Mouse (Mus musculus): ENCODE data around the gene Ube2v1.
"Not testable (repeated sequence)": the region's sequence is repeated elsewhere in the genome, so short reads cannot be mapped to it uniquely, and the experiment has no call there.

Gene Ube2v1

DNA sequence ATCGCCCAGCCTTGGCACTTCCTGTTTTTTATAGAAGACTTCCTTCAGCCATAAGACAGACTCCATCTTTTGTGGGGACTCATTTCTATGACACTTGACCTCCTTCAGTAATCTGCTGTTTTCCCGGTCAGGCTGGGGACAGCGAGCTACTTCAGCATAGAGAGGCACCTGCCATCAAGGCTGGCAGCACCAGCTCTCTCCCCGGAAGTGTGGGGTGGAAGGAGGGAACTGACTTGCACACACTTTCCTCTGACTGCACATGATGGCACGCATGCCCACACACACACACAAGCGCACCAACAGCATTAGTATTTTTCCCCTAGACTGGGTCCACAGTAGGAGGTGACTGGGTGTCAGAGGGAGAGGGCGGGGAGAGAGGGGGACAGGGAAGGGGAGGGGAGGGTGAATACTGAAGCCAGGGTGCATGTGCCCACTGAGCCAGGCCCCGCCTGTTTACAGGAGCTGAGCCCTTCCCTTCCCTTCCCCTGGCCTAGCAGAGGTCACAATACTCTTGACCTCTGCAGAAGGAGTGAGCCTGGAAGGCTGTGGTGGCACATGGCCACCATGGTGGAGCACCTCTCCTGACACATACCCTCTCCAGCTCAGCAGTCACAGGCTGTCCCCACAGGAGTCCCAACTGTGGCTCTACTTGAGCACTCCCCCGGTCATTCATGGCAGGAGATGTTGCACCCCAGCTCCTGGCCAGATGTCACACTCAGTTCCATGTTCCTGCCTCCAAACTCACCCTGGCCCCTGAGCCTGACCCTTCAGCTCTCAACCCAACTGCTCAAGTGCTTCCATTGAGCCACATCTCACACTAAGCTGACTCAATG, 10.4 kb downstream of the Ube2v1 start:
- DNase-seq: no peak

GRCm38 (mm10) chr2:167617472-167617871, 14.4 kb downstream of the Ube2v1 start:
- no peak for DNase-seq

DNA sequence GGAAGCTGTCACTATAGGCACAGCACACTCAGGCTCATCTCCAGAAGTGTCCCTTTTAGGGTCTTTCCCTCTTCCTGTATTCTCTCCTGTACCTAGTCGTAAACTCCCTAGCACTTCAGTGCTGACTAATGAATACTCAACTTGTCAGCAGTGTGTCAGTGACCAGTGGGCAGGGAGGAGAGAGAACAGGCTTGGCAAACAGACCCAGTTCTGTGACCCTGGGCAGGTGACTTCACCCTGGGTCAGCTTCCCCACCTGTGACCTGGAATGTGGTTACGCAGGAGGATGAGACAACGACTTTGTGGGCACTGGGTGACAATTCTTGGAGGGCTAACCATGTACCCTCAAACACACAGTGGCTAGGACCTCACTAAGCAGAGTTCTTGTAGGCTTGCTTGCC, 14.9 kb downstream of the Ube2v1 start:
- no peak for DNase-seq

- not testable (repeated sequence) for DNase-seq
Measured at GRCm38 (mm10) chr2:167613335-167613734, 18.6 kb downstream of the Ube2v1 start.

- DNase-seq: no peak
Measured at GRCm38 (mm10) chr2:167612122-167612521, 19.8 kb downstream of the Ube2v1 start.

GRCm38 (mm10) chr2:167611287-167611686, 20.6 kb downstream of the Ube2v1 start:
- no peak for DNase-seq

GRCm38 (mm10) chr2:167606745-167607123, 25.2 kb downstream of the Ube2v1 start:
- DNase-seq: no peak

DNA sequence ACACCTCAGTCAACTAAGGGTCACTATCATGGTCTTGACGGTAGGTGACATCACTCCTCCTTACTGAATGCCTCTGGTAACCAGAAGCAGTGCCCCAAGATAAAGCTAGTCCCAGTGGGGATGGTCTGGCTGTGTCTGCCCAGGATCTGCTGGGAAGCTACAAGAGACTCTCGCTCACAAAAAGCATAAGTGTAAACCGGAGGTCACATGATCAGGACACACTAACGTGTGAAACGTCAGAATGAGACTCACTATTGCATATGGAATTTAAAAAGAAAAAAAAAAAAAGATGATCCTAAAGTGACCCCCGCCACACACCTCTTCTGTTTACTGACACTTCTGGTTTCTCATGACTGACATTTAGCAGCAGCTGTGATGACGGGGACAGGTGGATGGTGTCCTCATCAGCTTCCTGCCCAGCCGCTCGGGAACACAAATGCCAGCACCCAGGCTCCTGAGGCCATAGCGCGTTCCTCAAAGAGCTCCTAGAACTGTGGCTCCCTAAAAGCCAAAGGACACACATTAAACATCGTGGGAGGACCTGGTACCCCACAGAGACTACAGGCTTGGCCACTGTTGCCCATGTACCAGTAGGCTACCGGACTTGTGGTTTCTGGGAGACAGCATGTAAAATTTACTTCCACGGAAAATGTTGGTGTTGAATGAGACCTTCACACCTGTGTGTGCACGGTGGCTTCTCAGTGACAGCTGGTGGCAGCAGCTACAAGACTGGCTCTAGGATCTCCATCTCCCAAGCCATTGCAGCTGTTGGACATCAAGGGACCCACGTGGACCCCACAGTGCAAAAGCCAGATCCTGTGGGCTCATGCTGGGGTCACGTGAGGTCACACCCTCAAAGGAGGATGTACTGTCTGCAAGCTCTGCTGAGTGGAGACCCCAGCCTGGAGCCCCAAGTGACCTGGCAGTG, 25.8 kb downstream of the Ube2v1 start:
- no peak for DNase-seq

GRCm38 (mm10) chr2:167605178-167605794, 26.6 kb downstream of the Ube2v1 start:
- DNase-seq: peak; percentile 83

- no peak for DNase-seq
Measured at GRCm38 (mm10) chr2:167602978-167603377, 28.9 kb downstream of the Ube2v1 start.

- no peak for DNase-seq
Measured at GRCm38 (mm10) chr2:167602364-167602763, 29.5 kb downstream of the Ube2v1 start.

DNA sequence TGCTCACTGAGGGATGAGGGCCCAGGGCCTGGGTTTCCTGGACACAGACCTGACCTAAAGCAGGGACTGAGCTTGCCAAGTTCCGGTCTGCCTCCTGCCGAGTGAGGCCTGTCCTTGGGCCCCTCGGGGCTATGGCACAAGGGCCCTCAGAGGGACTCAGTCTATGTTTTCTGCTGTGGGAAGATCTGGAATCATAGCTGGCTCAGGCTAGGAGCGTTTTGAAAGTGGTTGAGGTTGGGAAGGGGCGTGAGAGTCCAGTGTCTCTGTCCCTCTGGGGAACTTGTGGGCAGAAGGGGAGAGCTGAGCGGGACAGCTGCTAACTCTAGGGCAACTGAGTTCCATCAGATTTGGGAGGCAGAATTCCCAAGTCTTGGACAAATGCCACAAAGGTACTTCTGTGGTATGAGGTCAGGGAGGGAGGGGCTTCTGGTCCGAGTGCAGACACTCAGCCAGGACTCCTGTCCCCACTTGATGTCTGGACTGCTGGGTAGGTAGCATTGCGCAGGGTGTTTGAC, 31.4 kb downstream of the Ube2v1 start:
- no peak for DNase-seq

- no peak for DNase-seq
Measured at GRCm38 (mm10) chr2:167599917-167600316, 32.0 kb downstream of the Ube2v1 start.

DNA sequence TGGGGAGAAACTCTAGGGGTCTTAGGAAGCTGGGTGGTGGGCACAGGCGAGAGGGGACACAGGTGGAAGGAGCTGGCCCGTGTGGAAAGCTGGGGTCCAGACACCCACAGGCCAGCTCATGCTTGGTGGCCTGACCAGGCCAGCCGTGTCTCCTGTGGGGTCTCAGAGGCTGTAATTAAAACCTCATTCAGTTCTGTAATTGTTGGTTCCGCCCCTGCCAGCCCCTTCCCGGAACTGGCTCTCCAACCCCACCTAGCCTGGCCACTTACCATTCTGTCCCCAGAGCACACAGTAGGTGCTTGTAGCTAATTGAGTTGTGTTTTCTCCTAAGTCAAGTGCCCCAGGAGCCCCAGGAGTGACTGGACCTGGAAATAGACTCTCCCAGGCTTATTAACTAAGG, 32.7 kb downstream of the Ube2v1 start:
- no peak for DNase-seq

DNA sequence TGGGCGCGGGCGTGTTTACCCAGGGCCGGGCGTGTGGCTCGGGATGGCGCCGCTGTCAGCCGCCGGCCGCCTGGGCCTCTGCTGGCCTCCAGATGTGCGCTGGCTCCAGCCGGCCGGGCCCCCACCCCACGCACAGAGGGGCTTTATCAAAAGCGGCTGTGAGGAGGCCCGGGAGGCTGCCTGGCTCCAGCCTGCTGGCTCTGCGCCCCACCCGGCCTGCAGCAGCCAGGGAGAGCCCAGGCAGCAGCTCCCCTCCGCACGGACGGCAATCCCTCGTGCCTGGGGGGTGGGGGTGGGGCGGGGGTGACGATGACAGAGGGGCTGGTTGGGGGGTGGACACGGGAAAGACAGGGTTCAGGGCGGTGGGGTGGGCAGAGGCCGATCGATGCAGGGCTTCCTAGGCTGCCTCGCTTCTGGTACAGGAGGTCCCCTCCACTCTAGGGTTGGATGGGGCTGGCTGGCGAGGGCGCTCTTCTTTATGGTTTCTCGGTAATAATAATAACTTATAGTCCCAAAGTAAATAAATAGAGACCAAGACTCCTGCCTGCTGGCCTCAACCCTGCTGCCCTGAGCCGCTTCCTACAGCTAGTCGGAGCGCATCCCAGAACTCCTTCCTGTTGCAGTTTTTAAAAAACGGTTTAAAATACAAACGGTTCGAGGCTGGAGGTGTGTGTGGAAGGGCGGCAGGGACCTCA, 34.3 kb downstream of the Ube2v1 start:
- DNase-seq: no peak

DNA sequence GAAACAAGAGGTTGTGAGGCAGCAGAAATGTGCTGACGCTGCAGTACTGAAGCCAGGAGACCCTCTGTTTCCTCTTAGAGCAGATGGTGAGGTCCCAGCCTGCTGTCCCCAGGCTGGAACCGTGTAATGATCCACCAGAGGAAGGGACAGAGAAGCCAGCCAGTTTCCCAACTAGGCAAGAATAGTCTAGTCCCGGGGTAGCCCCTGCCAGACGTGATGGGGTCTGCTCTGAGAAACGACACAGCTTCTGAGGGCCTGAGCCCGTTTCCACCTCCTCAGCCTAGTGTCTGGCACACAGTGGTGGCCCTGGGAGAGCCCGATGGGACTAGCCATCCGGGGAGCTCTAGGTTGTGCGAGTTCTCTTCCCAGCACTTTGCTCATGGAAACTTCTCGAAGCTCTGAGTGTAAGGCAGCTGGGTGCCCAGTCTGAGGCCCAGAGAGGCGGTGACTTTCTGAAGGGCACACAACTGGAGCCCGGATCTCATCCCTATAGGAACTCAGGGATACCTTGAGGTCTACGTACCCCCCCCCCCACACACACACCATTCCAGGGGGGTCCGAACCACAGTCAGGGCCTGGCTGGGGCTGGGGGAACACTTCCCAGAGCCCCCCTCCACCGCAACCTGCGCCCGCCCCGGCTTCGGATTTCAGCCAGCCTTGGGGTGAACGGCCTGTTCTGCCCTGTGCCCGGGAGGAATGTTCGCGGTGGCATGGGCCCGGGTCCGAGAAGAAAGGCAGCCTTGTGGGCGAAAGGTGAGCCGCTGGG, 35.0 kb downstream of the Ube2v1 start:
- no peak for DNase-seq

DNA sequence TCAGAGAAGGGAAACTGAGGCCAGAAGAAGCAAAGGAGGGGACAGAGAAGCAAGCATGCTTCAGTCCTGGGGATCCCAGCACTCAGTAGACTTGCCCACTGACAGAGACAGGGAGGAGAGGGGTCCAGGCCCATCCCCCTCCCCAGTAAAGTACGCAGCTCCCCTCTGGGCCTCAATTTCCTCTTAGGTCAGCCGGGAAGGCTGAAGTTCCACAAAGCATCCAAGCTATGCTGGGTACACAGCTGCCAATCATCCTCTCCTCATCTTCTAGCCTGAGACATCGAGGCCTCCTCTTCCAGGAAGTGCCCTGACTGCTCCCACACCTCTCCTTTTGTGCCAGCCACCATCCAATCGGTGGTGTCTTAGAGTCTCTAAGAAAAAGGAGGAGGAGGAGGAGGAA, 35.6 kb downstream of the Ube2v1 start:
- DNase-seq: no peak

DNA sequence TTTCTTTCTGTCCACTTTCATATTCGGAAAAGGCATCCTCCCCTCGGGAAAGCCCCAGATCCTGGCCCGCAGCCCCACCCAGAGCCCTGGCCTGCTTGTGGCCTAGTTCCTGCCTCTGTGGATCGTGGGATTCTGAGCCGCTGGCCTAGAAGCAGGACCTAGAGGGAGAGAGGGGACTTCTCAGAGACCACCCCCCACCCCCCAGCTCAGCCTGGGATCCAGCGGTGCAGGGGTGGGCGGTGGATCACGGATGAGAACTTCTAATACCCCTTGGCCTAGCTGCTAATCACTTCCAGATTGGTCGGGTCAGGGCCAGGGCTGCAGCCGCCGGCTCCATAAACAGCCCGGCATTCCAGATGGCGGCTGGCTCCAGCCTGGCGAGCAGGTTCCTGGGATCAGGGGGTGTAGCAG, 36.1 kb downstream of the Ube2v1 start:
- DNase-seq: no peak

DNA sequence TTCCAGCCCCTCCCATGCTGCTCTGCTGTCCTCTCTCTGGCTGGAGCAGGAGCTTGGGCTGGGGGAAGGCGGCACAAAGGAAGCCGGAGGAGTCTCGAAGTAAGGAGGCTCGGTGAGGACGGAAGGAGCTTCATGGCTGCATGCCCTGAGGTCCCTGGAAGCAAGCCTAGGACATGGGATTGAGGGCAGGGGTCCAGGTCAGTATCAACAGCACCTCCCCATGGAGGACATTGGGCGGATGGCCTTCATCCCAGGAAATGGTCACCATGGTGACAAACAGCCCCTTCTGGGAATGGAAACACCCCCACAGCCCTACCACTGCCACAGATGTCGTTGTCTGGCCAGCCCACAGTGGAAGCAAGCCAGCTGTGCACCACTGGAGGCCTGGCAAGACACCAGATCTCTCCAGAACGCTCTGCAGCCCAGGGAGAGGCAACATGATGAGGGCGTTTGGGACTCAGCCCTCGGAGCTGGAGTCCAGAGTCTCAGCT, 37.4 kb downstream of the Ube2v1 start:
- peak; percentile 54 for DNase-seq

DNA sequence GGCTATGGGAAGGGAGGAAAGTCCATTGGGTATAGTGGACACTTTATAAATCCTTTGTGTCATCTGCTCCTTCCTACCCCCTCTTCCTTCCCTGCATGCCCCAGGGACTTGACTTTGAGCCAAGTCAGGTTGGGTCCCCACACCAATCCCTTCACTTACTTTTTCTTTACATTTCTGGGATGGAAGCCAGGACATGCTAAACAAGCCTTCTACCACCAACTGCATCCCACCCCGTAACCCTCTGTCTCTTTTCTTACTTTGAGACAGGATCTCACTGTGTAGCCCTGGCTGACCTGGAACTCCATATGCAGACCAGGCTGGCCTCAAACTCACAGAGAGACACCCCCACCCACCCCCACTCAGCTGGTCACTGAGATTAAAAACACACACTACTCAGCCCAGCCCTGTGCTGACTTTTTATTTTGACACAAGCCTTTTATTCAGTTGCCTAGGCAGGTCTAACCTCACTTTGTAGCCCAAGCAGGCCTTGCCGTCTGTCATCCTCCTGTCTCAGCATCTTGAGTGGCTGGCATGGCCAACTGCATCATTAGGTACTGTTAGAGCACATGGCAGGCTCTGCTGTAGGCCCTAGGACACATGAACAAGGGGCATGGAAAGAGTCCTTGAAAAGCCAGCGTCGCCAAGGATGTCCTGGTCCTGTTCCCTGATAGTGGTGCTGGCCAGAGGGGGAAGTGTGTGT, 38.2 kb downstream of the Ube2v1 start:
- no peak for DNase-seq
